Mouse (Mus musculus): Measurements from ENCODE around the gene Olfr1157.

DNA sequence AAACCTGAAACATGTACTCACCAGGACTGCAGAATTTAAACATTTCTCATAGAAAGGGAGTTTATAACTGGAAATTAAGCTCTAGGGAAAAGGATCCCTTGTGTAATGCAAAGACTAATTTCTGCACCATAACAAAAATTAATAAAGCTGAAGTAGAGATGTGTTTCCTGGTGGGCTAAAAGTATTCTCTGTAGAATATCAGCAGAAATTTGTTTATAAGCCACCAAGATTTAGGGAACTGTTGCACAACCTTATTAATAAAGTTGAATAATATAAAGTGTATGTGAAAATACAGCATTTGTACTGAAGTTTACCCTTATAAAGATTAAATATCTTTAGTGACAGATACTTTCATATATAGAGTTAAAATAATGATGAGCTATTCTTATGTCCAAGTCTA, 15.1 kb downstream of the Olfr1157 start, which contains the start of gene Olfr1156:
- no peak for TF ChIP-seq ZC3H11A (IDR thresholded peaks at IDR 0.05; ENCODE audit: borderline replicate concordance, low read depth, low read length)
- TF ChIP-seq MAFK (IDR thresholded peaks at IDR 0.05; ENCODE audit: insufficient read depth, low read depth, low read length) = no peak

Data from ES-E14 (cell line).